Mouse (Mus musculus): ENCODE results near the gene Trim8. TPM values are rescaled to one million over a fixed set of nuclear protein-coding genes. Genes with fewer than 3 reads are reported as not detected.

Trim8 gene
- polyA plus RNA-seq, 1 experiment from 2014 or later = 20.9 TPM

DNA sequence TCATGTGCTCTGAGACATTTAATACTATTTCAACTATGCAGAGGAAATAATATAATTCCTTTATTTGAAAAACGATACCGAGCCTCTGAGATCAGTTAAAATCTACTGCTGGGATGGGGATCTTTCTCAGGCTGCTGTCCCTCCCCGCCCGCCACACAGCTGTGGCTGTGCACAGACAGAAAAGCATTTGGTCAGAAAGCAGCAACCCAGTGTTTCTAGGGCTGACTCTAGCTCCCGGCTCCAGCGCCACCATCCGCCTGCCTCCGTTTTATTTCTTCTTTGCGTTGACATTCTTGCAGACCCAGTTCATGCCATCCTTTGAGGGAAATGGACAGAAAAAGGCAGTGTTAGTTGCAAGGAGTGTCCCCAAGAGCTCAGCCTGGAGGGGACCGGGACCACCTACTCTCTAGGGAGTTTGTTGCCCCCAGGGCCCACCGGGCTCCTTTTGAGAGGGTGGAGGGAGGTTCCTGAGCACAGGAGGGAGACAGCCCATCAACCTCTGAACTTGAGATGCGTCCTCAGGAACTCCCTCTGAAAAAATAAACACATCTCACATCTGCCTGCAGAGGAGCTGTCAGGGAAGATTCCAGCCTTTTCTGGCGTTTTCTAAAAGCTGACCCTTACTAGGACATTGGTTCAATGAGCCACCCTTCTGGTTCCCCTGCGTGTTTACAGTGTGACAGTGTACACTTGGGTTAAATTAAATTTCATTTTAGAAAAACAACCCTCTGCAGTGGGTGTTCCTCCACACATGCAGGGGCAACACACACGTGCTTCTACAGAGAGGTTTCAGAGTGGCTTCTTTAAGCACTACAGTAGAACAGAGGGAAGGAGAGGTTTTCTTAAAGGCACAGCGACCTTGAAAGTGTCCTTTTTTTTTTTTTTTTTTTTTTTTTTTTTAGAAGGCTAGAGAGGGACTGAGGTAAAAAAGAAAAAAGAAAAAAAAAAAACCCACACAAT lies 29.8 kb downstream of the Trim8 start:
- Histone ChIP-seq H3K27ac (replicated peaks) (peak overlapping the region; percentile 88), H3K36me3 (replicated peaks) (peaks cover 13% of the 10 kb centered on the region), H3K27me3 (replicated peaks; ENCODE audit: low read depth, poor library complexity, severe bottlenecking) (no peaks in the 10 kb centered on the region; the same call in 1 of the 2 replicates), H3K4me3 (peak overlapping the region; percentile 43), H3K4me1 (peaks cover 84% of the 10 kb centered on the region), H3K9me3 (no peaks in the 10 kb centered on the region)
- 5% methylated on average over 16 of the region's 16 CpGs for WGBS
- peak; percentile 47 for DNase-seq (ENCODE audit: low spot score)

- Histone ChIP-seq H3K4me3 (peak overlapping the region; percentile 43; the same call in 1 of the 2 replicates), H3K27me3 (replicated peaks; ENCODE audit: low read depth, poor library complexity, severe bottlenecking) (no peaks in the 10 kb centered on the region; the same call in 1 of the 2 replicates), H3K27ac (replicated peaks) (peak overlapping the region; percentile 72), H3K4me1 (peaks cover 77% of the 10 kb centered on the region), H3K9me3 (no peaks in the 10 kb centered on the region), H3K36me3 (replicated peaks) (peaks cover 18% of the 10 kb centered on the region)
- WGBS = 8% methylated on average over 10 of the region's 10 CpGs
- peak; percentile 52 for DNase-seq (ENCODE audit: low spot score)
Observed at GRCm38 (mm10) chr19:46532031-46532688, 30.7 kb downstream of the Trim8 start.

DNA sequence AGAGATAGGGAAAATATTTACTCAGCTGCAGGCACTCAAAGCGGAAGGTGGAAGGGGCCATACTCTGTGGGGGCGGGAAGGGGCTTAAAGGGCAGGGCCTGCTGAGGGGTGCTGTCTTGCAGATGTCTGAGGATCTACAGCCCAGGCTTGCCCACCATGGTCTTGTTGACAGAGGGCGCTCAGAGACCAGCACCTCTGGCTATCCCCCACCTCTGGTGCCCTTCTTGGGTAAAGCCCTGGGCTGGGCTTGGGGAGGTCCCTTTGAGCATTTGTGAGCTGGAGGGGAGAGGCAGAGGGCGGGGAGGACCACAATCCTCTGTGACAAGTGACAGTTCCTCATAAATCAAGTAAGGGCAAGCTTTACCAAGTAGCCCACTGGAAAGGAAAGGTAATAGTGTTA lies 31.6 kb downstream of the Trim8 start:
- WGBS = 42% methylated on average over 4 of the region's 4 CpGs
- Histone ChIP-seq H3K4me3 (peak overlapping the region; percentile 2; the same call in 1 of the 2 replicates), H3K27me3 (replicated peaks; ENCODE audit: low read depth, poor library complexity, severe bottlenecking) (no peaks in the 10 kb centered on the region), H3K9me3 (no peaks in the 10 kb centered on the region), H3K4me1 (peaks cover 68% of the 10 kb centered on the region), H3K36me3 (replicated peaks) (peaks cover 21% of the 10 kb centered on the region), H3K27ac (replicated peaks) (peak overlapping the region; percentile 72)
- DNase-seq (ENCODE audit: low spot score) = peak; percentile 42

- H3K27me3 ChIP-seq (replicated peaks; ENCODE audit: low read depth, poor library complexity, severe bottlenecking) = no peaks in the 10 kb centered on the region
- peaks cover 24% of the 10 kb centered on the region for H3K36me3 ChIP-seq (replicated peaks)
- H3K4me3 ChIP-seq = 0 out of 2 replicates have a peak overlapping the region, but pooled peaks have one; percentile 5
- no peaks in the 10 kb centered on the region for H3K9me3 ChIP-seq
- peak overlapping the region; percentile 78 for H3K27ac ChIP-seq (replicated peaks)
- DNase-seq (ENCODE audit: low spot score) = no peak
- WGBS = 62% methylated on average over 5 of the region's 5 CpGs
- H3K4me1 ChIP-seq = peaks cover 63% of the 10 kb centered on the region
Observed at GRCm38 (mm10) chr19:46533525-46533924, 32.0 kb downstream of the Trim8 start.

DNA sequence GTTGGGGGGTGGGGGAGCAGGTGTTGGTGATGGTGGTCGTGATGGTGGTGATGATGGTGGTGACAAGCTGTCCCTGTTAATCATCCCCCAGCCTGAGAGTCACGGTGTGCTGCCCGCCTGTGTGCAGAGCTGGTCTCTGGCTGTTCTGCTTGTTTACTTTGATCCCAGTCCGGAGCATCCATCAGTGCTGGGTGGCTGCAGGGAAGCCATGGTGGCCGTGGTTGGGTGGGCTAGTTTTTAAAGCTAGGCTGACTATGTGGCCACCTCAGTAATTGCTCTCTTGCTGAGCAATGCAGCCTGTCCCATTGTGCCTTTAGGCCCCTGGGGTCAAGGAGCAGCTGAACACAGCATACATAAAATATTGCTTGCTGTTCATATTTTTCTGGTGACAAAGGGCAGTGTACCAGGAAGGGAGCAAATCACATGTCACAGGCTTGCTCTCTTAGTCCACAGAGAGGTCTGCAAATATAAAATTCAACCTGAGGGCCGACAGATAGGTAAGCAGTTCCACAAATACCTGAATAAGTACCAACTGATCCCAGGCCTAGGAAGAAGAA lies 33.1 kb downstream of the Trim8 start:
- 67% methylated on average over 6 of the region's 6 CpGs for WGBS
- no peaks in the 10 kb centered on the region for H3K9me3 ChIP-seq
- no peaks in the 10 kb centered on the region for H3K27me3 ChIP-seq (replicated peaks; ENCODE audit: low read depth, poor library complexity, severe bottlenecking)
- H3K4me3 ChIP-seq = no peak overlapping the region
- DNase-seq (ENCODE audit: low spot score) = no peak
- peaks cover 52% of the 10 kb centered on the region for H3K4me1 ChIP-seq
- no peak overlapping the region for H3K27ac ChIP-seq (replicated peaks)
- H3K36me3 ChIP-seq (replicated peaks) = peaks cover 28% of the 10 kb centered on the region

DNA sequence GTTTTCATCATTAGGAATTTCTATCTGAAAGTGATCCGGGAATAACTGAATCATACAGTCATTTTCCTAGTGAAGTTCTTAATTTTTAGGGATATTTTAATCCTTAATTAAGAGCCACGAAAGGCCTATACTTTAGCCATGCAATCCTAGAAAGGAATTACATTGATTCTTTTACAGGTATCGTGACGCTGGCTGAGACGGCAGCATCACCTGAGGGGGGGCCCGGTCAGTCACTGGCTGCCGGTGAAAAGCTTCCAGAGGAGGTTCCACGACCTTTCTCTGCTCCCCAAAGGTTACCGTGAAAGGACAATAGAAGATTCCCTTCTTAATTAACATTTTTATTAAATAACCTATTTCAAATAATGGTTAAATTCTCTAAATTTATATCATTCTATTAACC lies 35.9 kb downstream of the Trim8 start:
- DNase-seq (ENCODE audit: low spot score) = no peak
- no peak overlapping the region for H3K27ac ChIP-seq (replicated peaks)
- H3K27me3 ChIP-seq (replicated peaks; ENCODE audit: low read depth, poor library complexity, severe bottlenecking) = no peaks in the 10 kb centered on the region
- no peak overlapping the region for H3K4me3 ChIP-seq
- peaks cover 25% of the 10 kb centered on the region for H3K4me1 ChIP-seq
- H3K9me3 ChIP-seq = no peaks in the 10 kb centered on the region
- 89% methylated on average over 9 of the region's 9 CpGs for WGBS
- H3K36me3 ChIP-seq (replicated peaks) = peaks cover 56% of the 10 kb centered on the region

- H3K9me3 ChIP-seq = no peaks in the 10 kb centered on the region
- H3K27me3 ChIP-seq (replicated peaks; ENCODE audit: low read depth, poor library complexity, severe bottlenecking) = no peaks in the 10 kb centered on the region
- H3K4me1 ChIP-seq = peaks cover 16% of the 10 kb centered on the region
- no peak overlapping the region for H3K27ac ChIP-seq (replicated peaks)
- H3K4me3 ChIP-seq = no peak overlapping the region
- H3K36me3 ChIP-seq (replicated peaks) = peaks cover 64% of the 10 kb centered on the region
- DNase-seq (ENCODE audit: low spot score) = no peak
- WGBS = 83% methylated on average over 6 of the region's 6 CpGs
Observed at GRCm38 (mm10) chr19:46538213-46538612, 36.7 kb downstream of the Trim8 start.

GRCm38 (mm10) chr19:46542750-46543149 lies 41.2 kb downstream of the Trim8 start:
- H3K36me3 ChIP-seq (replicated peaks) = peaks cover 76% of the 10 kb centered on the region
- no peak for DNase-seq (ENCODE audit: low spot score)
- no peak overlapping the region for H3K4me3 ChIP-seq
- H3K27ac ChIP-seq (replicated peaks) = no peak overlapping the region
- H3K4me1 ChIP-seq = no peaks in the 10 kb centered on the region
- WGBS = 90% methylated on average over 8 of the region's 8 CpGs
- no peaks in the 10 kb centered on the region for H3K27me3 ChIP-seq (replicated peaks; ENCODE audit: low read depth, poor library complexity, severe bottlenecking)
- H3K9me3 ChIP-seq = no peaks in the 10 kb centered on the region

DNA sequence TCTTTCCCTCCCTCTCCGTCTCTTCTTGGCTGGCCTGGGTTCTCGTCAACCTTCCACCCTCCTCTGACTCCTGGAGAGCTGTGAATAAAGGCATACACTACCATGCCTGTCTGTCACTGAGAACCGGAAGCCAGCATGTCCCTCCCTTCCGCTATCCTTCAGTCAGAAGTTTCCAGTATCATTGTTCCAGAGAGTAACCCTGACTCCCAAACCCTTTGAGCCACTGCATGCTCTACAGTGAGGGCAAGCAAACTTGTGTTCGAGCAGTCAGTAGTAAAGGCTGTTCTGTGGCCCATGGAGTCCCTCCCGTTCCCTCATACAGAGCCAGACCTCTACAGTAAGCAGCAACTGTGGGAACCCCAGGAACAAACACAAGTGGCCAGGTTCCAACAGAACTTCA lies 46.1 kb downstream of the Trim8 start:
- H3K27me3 ChIP-seq (replicated peaks; ENCODE audit: low read depth, poor library complexity, severe bottlenecking) = no peaks in the 10 kb centered on the region
- 83% methylated on average over 6 of the region's 6 CpGs for WGBS
- peaks cover 81% of the 10 kb centered on the region for H3K36me3 ChIP-seq (replicated peaks)
- DNase-seq (ENCODE audit: low spot score) = no peak
- no peaks in the 10 kb centered on the region for H3K9me3 ChIP-seq
- H3K27ac ChIP-seq (replicated peaks) = no peak overlapping the region
- no peaks in the 10 kb centered on the region for H3K4me1 ChIP-seq
- H3K4me3 ChIP-seq = no peak overlapping the region

DNA sequence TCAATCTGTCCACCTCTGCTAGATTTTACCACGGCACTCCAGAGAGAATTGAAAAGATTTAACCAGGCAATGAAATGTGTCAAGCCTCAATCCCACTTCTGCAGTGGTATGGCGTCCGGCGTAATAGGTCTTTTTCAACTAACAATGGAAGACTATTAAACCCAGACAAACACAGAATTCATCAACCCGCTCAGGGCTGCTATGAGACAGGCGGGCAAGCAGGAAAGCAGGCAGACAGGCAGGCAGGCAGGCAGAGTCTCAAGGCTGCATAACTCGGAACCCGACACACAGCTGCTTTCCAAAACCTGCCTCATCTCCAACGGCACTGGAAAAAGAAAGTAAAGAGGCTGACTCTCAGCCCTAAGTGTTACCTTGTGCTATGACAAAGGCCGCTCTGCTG lies 46.6 kb downstream of the Trim8 start:
- 85% methylated on average over 10 of the region's 10 CpGs for WGBS
- H3K4me3 ChIP-seq = no peak overlapping the region
- no peak for DNase-seq (ENCODE audit: low spot score)
- H3K27me3 ChIP-seq (replicated peaks; ENCODE audit: low read depth, poor library complexity, severe bottlenecking) = no peaks in the 10 kb centered on the region
- H3K9me3 ChIP-seq = no peaks in the 10 kb centered on the region
- H3K4me1 ChIP-seq = no peaks in the 10 kb centered on the region
- H3K27ac ChIP-seq (replicated peaks) = no peak overlapping the region
- peaks cover 80% of the 10 kb centered on the region for H3K36me3 ChIP-seq (replicated peaks)

DNA sequence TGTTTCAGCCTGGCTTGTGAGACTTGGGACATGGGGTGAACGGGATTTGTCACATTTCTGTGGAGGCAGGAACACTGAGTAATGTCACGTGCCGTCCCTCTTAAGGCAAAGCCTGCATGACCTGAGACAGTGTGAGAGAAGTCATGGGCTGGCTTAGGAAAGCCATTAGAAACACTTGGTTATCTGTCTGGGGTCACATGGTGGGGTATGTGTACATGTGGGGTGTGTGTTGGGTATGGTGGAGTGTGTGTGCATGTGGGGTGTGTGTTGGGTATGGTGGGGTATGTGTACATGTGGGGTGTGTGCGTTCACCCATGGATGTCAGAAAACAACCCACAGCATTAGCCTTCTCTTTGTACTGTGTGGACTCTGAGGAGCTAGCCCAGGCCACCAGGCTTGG lies 48.9 kb downstream of the Trim8 start:
- no peaks in the 10 kb centered on the region for H3K9me3 ChIP-seq
- H3K4me3 ChIP-seq = no peak overlapping the region
- DNase-seq (ENCODE audit: low spot score) = no peak
- WGBS = 91% methylated on average over 4 of the region's 4 CpGs
- H3K36me3 ChIP-seq (replicated peaks) = peaks cover 85% of the 10 kb centered on the region
- no peaks in the 10 kb centered on the region for H3K27me3 ChIP-seq (replicated peaks; ENCODE audit: low read depth, poor library complexity, severe bottlenecking)
- no peak overlapping the region for H3K27ac ChIP-seq (replicated peaks)
- H3K4me1 ChIP-seq = no peaks in the 10 kb centered on the region

GRCm38 (mm10) chr19:46552496-46552895 lies 51.0 kb downstream of the Trim8 start:
- H3K27ac ChIP-seq (replicated peaks) = no peak overlapping the region
- H3K27me3 ChIP-seq (replicated peaks; ENCODE audit: low read depth, poor library complexity, severe bottlenecking) = no peaks in the 10 kb centered on the region
- 82% methylated on average over 4 of the region's 4 CpGs for WGBS
- peaks cover 95% of the 10 kb centered on the region for H3K36me3 ChIP-seq (replicated peaks)
- H3K4me3 ChIP-seq = no peak overlapping the region
- no peaks in the 10 kb centered on the region for H3K9me3 ChIP-seq
- no peak for DNase-seq (ENCODE audit: low spot score)
- H3K4me1 ChIP-seq = no peaks in the 10 kb centered on the region

All from embryonic facial prominence, embryonic 10.5 days (tissue).